Mouse (Mus musculus): ENCODE data around the gene C2cd2l.
"Not testable (repeated sequence)": the region's sequence is repeated elsewhere in the genome, so short reads cannot be mapped to it uniquely, and the experiment has no call there.

The C2cd2l gene

DNA sequence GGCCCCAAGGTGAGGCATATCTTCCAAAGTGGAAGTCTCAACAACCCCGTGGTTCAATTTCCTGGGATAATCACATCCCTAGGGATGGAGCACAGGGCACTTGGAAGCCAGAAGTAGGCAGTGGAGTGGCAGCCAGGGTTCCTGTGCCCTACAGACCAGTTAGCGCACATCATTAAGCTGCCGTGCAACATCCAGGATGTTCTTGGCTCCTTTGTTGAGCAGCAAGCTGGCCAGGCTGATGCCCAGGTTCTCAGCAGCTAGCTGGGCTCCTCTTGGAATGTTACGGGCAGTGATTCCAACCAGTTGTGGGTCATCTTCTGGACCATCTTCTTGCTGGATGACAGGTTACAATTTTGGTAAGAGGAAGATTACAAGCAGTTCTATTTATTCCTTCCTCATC is 16.4 kb upstream of the C2cd2l start:
- not testable (repeated sequence) for DNase-seq (ENCODE audit: low read depth, low spot score)

DNA sequence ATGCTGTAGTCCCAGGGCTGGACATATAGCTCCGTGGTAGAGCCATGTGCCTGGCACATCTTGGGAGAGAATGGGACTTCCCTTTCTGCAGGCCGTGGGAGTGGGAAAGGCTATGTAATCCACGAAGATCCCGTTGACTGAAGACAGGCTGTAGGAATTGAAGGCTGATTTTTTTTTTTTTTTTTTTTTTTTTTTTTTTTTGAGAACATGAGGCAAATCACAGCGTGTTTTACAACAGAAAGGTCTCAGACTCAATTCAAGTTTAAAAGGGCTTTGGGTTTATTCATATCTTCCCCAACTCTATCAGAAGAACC is 16.0 kb upstream of the C2cd2l start:
- DNase-seq (ENCODE audit: low read depth, low spot score) = no peak

DNA sequence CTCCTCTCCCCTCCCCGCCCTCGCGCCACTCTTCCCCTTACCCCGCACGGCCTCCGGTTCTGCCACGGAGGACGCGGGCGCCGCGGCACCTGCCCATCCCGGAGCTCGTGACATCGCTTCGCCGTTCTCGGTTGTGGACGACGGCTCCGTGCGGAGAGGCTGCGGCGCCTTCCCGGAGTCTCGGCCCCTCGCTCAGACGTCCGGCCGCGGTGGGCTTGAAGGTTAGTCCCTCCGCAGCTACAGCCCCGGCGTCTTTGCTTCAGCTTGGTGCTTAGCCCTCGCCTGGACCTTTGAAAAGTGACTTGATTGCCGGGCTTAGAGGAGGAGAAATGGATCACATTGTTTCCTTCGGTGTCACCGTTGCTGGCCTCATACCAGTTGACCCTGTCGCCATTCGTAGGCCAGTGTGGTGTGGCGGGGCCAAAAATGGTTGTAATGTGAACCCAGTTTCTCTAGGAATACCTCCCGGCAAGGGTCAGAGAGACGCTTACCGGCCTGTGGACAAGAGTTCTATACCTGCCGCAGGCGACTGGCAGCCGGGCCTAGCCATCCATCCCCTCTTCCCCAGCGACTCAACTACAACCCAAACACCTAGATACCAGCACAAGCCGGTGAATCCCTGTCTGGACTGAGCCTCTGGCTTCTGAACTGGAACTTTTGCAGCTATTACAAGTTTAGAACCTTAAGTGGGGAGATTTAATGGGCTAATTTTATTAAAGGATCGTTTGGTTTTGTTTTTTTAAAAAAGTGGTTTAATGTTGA is 15.4 kb upstream of the C2cd2l start:
- no peak for DNase-seq (ENCODE audit: low read depth, low spot score)

DNA sequence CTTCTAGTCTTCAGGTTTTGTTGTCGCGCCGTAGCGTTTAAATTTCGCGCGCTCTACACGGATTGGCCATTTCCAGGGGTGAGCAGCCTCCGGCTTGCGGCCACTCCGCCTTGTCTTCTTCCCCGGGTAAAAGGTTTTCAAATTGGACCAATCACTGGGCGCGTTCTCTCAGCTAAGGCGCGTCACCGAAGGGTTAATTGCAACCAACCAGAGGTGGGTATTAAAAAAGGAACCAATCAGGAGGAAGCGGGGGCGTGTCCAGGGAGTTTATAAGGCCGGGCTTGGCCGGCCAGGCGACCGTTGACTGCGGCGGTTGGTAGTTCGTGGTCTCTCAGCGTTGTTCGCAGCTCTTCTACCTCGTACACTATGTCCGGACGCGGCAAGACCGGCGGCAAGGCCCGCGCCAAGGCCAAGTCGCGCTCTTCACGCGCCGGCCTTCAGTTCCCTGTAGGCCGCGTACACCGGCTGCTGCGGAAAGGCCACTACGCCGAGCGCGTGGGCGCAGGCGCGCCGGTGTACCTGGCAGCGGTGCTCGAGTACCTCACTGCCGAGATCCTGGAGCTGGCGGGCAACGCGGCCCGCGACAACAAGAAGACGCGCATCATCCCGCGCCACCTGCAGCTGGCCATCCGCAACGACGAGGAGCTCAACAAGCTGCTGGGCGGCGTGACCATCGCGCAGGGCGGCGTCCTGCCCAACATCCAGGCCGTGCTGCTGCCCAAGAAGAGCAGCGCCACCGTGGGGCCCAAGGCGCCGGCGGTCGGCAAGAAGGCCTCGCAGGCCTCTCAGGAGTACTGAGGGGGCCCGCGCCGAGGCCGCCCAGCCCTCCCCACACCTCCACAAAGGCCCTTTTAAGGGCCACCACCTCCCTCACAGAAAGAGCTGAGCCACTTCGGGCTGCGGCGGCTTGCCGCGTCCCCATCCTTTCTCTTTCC is 14.6 kb upstream of the C2cd2l start, which contains the start of gene H2afx:
Gene H2afx, plus strand, starts transcription at position 299 of the 935 bp plus-strand sequence.
- DNase-seq (ENCODE audit: low read depth, low spot score) = peak; percentile 100

DNA sequence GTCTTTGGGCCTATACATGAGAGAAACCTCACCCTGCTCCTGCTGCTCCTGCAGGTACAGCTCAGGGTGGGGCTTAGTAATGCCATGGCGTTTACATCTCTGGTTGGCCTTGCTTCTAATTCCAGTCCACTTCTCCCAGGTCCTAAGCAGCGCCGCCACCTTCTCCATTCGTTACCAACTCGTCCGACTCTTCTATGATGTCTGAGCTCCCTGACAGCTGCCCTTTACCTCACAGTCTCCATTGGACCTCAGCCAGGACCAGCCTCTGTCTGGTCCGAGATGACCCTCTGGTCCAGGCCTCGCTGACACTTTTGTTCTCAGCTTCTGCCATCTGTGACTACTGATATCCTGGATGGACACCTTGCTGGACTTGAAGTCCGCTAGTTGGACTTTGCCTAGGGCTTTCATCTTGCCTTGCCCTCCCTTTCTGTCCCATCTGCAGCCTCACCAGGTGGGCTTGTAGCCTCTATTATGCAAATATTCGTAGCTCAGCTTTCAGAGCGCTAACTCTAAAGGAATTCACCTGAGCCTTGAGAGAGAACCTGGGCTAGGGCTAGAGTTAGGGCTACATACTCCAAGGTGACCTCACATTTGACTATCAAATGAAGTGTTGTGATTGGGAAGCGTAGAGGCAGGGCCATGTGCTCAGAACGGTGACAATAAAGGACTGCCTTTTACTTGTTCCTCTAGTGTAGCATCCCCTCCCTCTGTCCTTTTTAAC is 13.0 kb upstream of the C2cd2l start:
- peak; percentile 97 for DNase-seq (ENCODE audit: low read depth, low spot score)

DNA sequence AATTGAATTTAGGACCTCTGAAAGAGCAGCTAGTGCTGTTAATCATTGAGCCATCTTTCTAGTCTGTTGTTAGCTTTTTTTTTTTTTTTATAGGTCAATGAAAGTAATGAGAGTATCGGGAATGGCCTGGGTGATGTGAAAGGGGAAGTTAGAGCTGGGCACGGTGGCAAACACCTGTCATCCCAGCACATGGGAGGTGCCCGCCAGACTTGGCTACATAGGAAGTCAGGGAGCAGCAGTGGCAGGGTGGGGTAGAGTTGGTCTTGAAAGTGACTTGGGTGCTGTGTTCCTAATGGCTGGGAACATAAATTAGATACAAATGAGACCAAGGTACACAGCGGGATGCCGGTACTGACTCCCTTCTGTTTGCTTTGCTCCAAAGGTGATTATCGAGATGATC is 10.7 kb upstream of the C2cd2l start:
- DNase-seq (ENCODE audit: low read depth, low spot score) = no peak

DNA sequence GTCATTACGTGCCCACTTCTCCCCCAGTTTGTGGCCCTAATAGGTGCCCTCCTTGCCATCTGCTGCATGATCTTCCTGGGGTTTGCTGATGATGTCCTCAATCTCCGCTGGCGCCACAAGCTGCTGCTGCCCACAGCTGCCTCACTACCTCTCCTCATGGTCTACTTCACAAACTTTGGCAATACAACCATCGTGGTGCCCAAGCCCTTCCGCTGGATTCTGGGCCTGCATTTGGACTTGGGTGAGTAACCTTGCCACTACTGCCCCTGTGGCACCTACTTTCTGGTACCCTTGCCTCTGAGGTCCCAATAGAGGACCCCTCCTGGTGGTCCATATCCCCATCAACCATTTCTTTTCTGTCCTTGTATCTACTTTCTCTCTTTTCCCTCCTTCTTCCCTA is 7.8 kb upstream of the C2cd2l start:
- no peak for DNase-seq (ENCODE audit: low read depth, low spot score)

DNA sequence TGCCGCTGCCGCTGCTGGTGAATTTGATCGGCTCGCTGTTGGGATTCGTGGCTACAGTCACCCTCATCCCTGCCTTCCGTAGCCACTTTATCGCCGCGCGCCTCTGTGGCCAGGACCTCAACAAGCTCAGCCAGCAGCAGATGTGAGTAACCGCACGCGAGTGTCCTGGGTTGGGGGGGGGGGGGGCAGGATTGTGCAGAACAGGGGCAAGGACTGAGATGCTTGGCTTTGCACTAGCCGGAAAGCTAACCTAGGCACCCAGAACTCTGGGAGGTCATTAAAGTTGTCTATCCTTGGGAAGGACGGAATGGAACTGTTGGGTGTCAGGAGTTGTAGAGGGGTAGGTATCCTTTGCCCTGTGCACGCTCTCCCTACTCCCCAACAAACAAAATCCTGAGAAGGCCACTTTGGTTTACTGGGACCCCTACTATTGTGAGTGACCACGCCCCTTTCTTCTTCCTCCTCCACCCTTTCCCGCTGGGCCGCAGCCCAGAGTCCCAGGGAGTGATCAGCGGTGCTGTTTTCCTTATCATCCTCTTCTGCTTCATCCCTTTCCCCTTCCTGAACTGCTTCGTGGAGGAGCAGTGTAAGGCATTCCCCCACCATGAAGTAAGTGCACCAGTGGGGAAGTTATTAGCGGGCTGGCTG is 7.1 kb upstream of the C2cd2l start:
- peak; percentile 72 for DNase-seq (ENCODE audit: low read depth, low spot score)

DNA sequence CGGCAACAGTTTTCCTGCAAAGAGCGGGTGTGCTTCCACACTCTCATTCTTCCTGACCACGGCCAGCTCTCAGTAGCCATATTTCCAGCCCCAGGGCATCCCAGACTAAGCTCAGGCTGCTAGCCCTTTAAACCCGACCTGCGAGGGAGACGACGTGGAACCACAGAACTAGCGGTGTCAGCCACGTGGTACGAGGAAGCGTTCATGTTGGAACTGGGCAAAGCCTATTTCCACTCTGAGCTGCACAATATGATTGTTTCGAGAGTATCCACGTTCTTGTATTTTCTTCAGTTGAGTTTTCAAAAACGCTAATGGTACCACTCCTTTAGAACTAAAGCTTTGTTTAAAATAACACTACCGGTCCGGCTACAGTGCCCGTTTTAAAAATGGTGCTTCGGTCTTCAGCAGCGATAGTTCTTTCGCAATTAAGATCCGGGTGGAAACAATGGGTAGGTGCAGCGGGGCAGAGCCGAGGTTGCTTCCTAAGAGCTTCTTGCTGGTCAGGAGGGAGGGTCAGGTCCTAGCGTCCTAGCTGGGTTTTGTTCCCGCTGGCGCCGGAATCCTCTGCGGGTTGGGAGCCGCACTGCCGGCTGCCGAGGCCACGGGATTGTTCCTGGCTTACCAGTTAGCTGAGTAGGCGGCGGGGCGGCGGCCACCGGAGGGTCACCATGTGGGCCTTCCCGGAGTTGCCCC is 6.4 kb upstream of the C2cd2l start:
- peak; percentile 92 for DNase-seq (ENCODE audit: low read depth, low spot score)

DNA sequence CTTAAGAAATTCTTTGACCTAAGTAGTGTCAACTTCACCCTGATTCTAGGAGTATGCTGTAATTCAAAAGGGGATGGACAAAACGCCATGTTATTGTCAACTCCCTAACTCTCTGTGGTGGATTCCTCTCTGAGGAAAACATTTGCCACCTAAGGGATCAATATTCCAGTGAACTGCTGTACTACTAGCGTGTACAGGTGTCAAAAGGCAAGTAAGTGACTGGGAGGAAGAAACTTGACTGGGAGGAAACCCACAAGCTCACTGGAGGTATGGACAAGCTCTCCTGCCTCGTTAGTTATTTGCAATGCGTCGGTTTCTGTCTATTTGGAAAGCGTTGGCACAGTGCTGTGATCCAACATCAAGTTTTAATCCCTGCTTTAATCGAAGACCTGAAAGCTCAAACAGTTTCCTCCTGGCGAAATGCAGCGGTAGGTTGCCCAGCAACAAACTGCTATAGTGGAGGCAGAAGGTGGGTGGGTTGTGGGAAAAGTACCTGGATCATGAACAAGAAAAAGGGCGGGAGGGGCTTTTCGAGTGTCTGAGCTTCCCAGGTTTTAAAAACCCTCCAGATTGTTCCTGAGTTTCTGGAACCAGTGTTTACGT is 5.8 kb upstream of the C2cd2l start, which contains the start of gene Dpagt1:
Gene Dpagt1, plus strand, starts transcription at position 252 of the 603 bp plus-strand sequence.
- no peak for DNase-seq (ENCODE audit: low read depth, low spot score)

DNA sequence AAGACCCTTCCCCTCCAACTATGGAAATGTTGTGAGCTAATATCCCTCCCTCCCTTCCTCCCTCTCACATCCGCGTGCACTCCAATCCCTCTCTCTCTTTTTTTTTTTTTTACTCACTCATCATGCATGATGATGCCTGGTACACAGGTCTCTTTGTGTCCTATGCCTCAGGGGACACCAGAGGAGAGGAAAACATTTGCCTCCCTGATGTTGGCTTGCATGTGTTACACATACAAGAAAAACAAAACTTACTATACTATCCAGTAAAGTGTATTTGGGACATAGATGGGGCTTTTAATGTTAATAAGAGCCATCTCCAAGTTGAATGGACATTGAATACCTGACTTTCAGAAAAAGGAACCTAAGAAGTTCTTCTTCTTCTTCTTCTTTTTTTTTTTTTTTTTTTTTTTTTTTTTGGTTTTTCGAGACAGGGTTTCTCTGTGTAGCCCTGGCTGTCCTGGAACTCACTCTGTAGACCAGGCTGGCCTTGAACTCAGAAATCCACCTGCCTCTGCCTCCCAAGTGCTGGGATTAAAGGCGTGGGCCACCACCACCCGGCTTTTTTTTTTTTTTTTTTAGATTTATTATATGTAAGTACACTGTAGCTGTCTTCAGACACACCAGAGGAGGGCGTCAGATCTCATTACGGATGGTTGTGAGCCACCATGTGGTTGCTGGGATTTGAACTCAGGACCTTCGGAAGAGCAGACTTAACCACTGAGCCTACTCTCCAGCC is 5.1 kb upstream of the C2cd2l start:
- not testable (repeated sequence) for DNase-seq (ENCODE audit: low read depth, low spot score)

DNA sequence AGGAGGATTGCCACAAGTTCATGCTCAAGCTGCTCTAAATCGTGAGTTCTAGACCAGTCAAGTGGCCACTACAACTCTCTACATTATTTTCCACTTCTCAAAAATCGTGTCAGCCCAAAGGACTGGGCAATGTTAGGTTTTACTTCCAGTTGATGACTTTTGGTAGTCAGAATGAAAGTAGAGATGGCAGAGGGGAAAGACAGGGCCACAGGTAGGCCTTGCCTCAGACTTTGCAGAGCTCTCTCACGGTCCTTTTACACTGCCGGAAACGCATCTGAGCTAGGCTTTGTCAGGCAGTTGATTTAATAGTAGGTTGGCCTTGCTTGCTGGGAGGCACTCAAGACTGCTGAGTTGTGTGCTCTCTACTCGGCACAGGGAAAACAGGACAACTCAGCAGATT is 4.1 kb upstream of the C2cd2l start:
- no peak for DNase-seq (ENCODE audit: low read depth, low spot score)

DNA sequence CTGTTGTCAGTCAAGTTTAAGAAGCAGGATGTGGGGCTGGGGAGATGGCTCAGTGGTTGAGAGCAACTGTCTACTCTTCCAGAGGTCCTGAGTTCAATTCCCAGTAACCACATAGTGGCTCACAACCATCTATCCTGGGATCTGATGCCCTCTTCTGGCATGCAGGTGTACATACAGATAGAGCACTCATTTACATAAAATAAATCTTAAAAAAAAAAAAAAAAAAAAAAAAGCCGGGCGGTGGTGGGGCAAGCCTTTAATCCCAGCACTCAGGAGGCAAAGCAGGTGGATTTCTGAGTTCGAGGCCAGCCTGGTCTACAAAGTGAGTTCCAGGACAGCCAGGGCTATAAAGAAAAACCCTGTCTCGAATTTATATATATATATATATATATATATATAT is 3.6 kb upstream of the C2cd2l start:
- DNase-seq (ENCODE audit: low read depth, low spot score) = not testable (repeated sequence)

DNA sequence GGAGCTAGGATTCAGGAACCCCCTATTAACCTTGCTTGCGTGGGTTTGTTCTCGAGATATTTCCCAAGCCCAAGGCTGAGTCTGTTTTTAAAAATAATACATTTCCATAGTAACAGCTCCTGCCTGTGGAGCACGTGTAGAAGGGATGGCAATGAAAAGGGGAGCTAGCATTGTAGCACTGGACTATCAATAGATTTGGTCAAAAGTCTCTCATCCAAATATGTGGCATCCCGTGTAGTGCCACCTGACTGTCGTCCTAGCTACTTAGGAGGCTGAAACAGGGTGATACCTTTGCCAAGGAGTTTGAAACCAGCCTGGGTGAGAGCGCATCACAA is 681 bp upstream of the C2cd2l start:
- no peak for DNase-seq (ENCODE audit: low read depth, low spot score)

DNA sequence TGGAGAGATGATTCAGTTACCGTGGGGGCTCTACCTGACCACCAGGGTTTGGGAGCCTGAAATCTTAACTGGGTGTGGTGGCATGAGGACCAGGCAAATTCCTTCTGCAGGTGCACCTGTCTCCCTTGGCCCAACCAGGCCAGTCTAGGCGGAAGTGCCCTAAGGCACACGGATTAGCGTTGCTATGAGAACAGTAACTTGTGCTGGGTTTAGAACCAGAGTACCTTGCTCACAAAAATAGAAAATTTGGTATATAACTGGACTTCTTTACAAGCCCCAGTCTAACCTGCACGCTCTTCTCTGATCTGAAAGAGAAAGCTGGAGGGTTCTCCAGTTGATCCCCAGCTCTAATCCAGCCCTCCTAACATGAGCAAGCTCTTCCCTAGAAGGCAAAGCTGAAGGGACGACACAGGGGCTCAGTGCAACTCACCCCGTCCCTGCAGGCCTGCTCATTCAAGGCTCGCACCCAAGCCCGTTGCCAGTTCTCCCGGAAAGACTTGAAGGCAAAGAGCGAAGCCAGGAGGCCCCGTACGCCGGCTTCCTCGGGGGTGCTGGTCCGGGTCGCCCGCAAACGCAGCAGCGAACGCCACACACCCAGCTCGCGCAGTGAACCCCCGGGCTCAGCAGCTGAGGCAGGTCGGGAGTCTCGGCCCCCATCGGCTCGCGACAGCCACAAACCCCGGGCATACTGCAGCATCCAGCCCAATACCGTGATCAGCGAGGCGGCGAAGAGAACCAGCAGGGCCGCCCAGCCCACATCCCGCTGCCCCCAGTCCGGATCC is 789 bp downstream of the C2cd2l start:
- no peak for DNase-seq (ENCODE audit: low read depth, low spot score)

DNA sequence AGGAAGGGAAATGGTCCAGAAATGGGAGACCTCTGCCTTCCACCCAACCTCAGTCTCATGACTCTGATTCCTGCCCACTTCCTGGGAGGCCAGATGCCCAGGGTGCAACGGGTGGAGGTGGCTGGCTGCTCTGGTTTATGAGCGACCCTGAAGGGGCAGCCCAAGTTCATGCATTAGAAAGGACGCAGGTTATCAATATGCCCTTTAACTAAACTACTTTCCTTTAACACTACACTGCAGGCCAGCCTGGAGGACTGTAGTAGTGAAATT is 1.3 kb downstream of the C2cd2l start:
- no peak for DNase-seq (ENCODE audit: low read depth, low spot score)

DNA sequence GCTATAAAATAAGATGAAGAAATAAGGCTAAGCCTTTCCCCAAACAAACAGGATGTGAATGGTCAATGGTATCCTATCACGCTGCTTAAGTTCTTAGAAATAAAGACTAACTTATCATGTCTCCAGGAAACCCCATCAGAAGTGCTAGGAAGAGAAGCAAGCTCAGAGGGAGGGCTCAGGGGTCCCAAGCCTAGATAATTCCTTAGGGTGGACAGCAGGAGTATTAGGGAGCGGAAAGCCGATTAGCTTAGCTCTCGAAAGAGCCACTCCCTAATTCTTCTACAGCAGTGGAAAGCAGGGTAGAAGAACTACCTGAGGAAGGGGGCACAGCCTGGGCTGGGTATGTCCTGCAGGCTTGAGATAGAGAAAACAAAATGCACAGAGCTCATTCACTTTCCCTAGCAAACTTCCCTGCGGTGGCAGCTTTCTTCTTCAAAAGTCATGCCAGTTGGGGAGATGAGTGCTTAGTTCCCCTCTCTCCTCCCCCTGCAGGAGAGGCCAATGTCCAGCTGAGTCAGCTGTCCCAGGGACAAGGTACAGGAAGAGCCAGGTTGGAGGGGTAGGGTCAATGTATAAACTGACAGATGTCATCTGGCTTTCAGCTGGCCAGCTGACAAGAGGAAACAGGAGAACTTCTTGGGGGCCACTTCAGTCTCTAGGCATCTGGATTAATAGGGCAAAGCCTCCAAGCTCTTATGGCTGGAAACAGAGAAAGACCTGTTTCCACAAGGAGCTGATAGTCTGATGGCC is 1.8 kb downstream of the C2cd2l start:
- no peak for DNase-seq (ENCODE audit: low read depth, low spot score)

DNA sequence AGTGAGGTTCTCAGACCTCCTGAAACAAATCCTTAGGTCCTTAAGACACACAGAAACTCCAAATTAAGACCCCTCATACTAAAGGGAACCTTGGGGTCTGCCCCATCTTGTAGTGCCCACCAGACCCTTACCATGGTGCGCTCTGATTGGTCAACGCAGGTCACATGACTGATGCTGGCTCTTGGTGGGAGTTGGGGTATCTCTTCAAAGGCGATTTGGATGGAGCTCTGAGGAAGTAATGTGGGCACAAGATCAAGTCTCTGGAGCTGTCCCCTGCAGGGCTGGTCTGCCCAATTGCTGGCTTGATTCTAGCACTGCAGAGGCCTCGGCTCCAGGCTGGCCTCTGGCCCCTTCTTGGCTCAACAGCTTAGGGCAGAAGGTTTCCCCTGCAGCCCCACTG is 2.6 kb downstream of the C2cd2l start:
- DNase-seq (ENCODE audit: low read depth, low spot score) = no peak

DNA sequence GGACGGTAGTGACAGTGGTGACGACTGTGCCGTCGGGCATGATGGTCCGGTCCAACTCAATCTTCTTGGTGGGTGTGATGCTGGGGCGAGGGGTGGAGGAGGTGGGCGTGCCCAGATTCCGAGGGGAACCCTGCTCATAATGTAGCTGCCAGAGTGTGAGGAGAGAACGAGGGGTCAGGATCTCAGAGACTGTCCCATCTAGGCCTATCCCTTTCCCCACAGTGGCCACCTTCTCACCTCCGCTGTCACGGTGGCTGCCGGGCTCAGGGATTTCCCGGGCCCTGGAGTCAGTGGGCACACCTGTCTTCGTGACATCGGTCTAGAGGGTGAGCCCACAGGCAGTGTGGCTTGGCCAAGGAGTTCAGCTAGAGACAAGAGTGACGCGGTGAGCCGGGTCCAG is 5.2 kb downstream of the C2cd2l start:
- no peak for DNase-seq (ENCODE audit: low read depth, low spot score)

Data from ES-CJ7 (cell line).